Mouse (Mus musculus) spleen, postnatal 4 days (tissue): Measurements from ENCODE around the gene Samd5.

Source experiments
- DNase-seq, 2 experiments: peaks; one replicate each; pipeline ENCODE4 v3.0.0; 2022; ENCODE audit warnings: low spot score in 2 of 2

Gene Samd5

GRCm38 (mm10) chr10:9674561-9675521 lies at the start of gene Samd5:
Gene Samd5, minus strand, starts transcription at chr10:9675208.
- no peak for DNase-seq

GRCm38 (mm10) chr10:9722519-9723303 lies 47.7 kb upstream of the Samd5 start:
- DNase-seq = no peak

- no peak for DNase-seq
Observed at GRCm38 (mm10) chr10:9720027-9720426, 45.0 kb upstream of the Samd5 start.

GRCm38 (mm10) chr10:9718086-9718485 lies 43.1 kb upstream of the Samd5 start:
- DNase-seq = no peak

- DNase-seq = no peak
Observed at GRCm38 (mm10) chr10:9704956-9705355, 29.9 kb upstream of the Samd5 start.

GRCm38 (mm10) chr10:9699071-9699761 lies 24.2 kb upstream of the Samd5 start:
- DNase-seq = no peak

- DNase-seq = no peak
Observed at GRCm38 (mm10) chr10:9698141-9698540, 23.1 kb upstream of the Samd5 start.

- DNase-seq = no peak
Observed at GRCm38 (mm10) chr10:9696543-9697141, 21.6 kb upstream of the Samd5 start.

- no peak for DNase-seq
Observed at GRCm38 (mm10) chr10:9693990-9694699, 19.1 kb upstream of the Samd5 start.

- DNase-seq = no peak
Observed at GRCm38 (mm10) chr10:9680928-9681327, 5.9 kb upstream of the Samd5 start.

GRCm38 (mm10) chr10:9679911-9680310 lies 4.9 kb upstream of the Samd5 start:
- DNase-seq = no peak

GRCm38 (mm10) chr10:9678071-9678470 lies 3.1 kb upstream of the Samd5 start:
- no peak for DNase-seq

- no peak for DNase-seq
Observed at GRCm38 (mm10) chr10:9676886-9677285, 1.9 kb upstream of the Samd5 start.

GRCm38 (mm10) chr10:9676418-9676786 lies 1.4 kb upstream of the Samd5 start:
- no peak for DNase-seq

- DNase-seq = no peak
Observed at GRCm38 (mm10) chr10:9675550-9676417, 776 bp upstream of the Samd5 start.

- DNase-seq = no peak
Observed at GRCm38 (mm10) chr10:9673276-9673675, 1.7 kb downstream of the Samd5 start.

- no peak for DNase-seq
Observed at GRCm38 (mm10) chr10:9672751-9673150, 2.3 kb downstream of the Samd5 start.

GRCm38 (mm10) chr10:9670351-9670750 lies 4.7 kb downstream of the Samd5 start:
- DNase-seq = no peak

- DNase-seq = no peak
Observed at GRCm38 (mm10) chr10:9668791-9669190, 6.2 kb downstream of the Samd5 start.

- DNase-seq = no peak
Observed at GRCm38 (mm10) chr10:9652946-9653345, 22.1 kb downstream of the Samd5 start.
